Mouse (Mus musculus) T-helper 2 cell (primary cell): ENCODE data around the gene Rnf144a.
"Not testable (repeated sequence)": the region's sequence is repeated elsewhere in the genome, so short reads cannot be mapped to it uniquely, and the experiment has no call there.

Source experiments
- in situ Hi-C: fragments of 300-600 bp; cut with MboI, MseI; formaldehyde crosslinking; loops from one replicate; pipeline ENCODE4 v1.15.1; 2025; ENCODE audit warnings: high pct_unique_total_duplicates

Rnf144a gene

DNA sequence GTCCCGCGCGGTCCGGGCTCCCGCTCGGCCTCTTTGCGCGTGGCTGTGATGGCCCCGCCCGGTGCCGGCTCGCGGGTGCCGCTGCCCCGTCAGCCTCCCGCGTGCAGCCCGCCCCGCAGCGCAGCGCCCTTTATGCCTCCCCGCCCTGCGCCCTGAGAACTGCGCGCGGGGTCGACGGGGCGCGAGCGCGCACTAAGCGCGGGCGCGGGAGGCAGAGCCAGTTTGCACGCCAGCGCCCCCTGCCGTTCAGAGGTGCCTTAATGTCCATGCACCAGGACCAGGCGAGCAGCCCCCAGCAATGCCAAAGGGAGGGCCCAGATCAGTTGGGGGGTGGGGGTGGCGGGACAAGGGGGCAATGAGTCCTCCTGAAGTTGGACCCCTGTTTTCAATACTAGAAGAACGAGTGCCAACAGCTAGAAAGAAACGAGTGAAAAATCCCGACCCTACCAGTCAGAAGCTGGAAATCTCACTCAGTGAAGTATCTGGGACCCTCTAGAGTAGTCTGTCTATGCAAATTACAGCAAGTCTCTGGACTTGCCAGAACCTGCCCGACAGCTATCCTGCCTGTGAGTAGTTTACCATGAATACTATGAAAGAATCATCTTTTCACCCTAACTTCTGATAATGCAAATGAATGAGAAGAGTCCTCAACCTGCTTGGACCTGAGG is at the start of gene Rnf144a:
Gene Rnf144a, minus strand, starts transcription at position 151 of the 668 bp plus-strand sequence.
- in situ Hi-C loops: no loop called here

DNA sequence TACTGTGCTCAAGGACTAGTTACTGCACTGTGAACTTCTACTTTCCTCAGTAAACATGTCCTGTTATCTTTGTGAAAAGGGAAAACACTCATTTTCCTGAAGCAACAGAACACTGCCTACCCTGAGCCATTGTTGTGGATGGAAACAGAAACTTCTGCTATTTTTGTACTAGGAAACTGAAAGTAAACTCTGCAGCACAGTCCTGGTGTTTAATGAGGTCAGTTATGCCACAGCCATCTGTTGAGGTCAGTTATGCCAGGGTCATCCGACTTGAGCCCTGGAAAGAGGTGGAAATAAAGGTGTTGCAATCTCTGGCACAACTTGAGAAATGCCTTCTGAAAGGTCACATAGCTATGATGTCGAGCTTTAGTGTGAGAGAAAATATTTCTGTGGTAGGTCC is 45.0 kb upstream of the Rnf144a start:
- in situ Hi-C loops: no loop called here

DNA sequence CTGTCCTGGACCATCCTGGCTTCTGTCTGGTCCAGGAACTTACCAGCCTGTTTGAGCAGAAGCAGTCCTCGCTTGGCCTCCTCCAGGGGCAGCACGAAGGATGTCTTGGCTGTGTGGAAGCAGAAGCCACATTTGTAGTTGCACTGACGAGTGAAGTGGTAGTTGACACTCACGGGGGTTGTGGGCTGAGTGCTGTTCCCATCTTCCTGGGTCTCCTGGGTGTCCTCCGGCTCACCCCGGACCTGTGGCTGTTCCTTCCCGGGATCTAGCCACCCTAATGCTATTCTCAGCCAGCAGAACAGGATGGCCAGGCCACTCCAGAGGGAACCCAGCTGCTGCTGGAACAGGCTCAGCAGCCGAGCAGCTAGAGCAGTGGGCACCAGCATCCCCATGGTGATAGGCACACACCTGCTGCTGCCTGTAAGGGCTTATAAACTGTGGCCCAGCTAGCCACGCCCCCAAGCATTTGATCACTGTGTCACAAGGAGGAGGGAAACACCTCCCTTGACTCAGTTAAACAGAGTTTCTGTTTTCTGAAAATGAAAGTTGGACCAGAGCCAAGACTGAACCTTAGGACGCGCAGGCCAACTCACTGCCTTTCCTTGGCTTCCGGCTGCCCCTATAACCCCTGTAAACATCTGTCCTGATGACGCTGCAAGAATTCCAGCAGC is 41.1 kb upstream of the Rnf144a start, which contains the start of gene Rsad2:
Gene Rsad2, minus strand, starts transcription at position 425 of the 671 bp plus-strand sequence.
- in situ Hi-C loops: no loop called here

DNA sequence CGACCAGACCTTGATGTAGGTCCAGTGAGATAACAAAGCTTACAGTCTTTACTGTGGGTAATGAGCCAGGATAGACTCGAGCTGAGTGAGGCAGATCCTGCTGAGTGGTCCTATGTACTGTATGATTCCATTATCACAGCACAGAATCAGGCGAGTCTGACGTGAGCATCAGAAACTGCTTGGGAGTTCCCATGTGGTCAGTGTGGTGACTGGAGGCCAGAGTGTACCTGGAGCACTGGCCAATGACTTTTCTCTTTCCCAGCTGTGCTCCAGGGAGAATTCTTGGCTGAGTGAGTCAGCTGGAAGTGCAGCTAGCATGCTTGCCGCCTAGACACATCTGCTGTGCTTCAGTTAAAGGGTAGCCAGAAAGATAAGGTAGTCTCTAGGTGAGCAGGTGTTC is 39.6 kb upstream of the Rnf144a start:
- in situ Hi-C loops: no loop called here

DNA sequence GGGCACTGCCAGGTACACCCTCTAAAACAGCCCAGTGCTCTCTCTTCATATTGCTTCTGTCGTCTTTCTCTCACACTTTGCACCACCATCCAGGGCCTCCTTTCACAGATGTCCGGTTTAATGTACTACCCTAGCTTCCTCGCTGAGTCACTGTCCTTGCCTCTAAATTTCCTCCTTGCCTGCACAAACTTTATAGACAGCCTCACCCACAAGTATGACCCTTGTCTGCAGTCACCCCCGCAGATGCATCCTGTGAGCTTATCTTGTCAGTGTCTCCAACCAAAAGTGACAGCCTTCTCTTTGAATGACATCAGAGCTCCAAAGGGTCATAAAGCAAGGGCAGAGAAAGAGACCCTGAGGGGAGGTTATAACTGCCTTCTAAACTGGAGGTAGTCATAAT is 37.9 kb upstream of the Rnf144a start:
- in situ Hi-C loops: no loop called here

DNA sequence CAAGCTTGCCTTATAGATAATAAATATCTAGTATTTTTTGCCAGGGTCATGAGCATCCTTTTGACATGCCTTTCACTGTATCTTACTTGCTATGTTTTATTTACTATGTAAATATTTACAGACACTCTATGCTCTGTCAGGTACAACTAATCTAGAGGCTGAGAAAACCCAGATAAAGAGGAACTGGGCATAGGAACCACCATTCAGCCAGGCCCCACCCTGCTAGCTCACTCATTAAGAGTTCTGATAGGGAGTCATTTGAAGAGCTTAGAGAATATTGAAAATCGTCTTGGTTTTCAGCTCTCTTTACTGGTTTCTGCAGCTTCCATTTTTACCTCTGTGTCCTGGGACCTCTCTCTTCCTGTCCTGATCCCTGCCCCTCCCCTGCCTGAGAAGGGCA is 36.1 kb upstream of the Rnf144a start:
- in situ Hi-C loops: no loop called here

DNA sequence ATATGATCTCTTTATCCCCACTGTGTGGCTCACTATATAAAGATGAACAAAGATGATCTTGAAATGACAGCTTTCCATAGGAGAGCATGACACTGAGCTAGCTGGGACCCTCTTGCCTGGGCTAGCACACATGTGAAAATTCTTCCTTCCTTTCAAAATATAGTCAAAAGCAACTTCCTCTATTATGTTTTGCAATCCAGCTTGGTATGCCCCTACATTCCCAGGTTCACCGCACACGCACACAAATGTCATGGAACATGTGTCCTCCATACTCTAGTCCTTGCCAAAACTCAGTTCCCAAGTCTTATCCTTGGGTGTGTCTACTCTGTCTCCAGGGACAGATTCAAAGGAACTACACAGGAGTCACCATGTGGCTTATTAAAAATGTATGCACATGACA is 34.4 kb upstream of the Rnf144a start:
- in situ Hi-C loops: no loop called here

DNA sequence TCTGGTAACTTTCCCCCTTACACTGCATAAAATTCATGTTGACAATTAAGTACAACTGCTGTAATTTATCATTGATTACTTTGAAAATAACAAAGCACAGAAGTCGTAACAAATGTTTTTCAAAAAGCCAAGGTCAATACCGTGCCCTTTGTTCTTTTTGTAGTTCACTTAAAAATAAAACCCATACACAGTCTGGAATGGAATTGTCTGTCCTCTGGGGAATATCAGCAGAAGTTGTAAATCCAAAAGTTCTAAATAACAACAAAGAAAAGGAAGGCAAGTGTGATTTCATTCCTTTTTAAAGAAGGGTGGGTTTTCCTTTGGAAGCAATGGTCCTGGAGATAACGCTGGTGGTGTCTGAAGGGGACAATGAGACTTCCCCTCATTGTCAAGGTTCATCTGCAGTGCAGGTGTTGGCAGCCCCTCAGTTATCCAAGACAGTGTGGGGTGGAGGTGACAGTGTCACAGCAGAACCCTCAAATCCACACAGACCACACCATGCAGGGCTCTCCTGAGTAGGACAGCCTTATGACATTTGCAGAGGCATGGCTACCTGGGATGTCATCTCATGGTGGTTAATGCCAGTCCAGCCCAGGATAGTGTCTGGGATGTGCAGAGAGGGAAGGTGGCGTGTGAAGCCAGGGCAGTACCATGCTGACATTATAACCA is 31.5 kb upstream of the Rnf144a start:
- in situ Hi-C loops: no loop called here

DNA sequence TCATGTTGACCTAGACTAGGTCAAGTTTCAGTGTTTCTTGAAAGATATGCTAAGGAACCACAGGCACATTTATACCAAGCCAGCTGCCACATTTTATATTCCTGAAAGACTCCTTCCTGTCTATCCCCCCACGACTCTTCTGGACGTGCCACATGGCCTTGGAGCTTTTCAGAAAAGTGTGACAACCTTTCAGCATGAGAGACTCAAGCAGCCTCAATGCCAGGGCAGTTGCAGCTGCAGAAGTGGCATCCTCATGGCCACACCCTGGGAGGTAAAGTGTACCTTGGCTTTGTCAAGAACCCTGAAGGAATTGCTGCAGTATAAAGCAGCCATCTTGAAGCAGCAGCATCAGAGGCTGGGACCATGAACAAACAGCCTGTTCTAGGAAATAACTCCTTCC is 29.5 kb upstream of the Rnf144a start:
- in situ Hi-C loops: no loop called here

DNA sequence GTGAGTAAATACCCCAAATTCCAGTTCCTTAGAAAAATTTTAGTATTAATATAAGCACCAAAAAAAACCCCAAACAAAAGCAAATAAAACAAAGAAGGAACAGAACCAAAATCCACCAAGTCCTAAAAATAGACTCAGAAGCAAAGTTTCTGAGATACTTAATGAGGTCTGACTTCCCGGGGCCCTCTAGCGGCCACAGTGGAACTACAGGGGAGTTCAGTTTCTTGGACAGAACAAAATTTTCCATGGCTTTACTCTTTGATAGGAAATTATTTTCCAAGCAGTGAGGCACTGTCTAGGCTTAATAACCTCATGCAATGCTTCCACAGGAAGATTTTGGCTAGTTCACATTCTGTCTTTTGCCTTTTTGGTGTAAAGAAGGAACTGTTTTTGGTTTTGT is 29.0 kb upstream of the Rnf144a start:
- in situ Hi-C loops: no loop called here

DNA sequence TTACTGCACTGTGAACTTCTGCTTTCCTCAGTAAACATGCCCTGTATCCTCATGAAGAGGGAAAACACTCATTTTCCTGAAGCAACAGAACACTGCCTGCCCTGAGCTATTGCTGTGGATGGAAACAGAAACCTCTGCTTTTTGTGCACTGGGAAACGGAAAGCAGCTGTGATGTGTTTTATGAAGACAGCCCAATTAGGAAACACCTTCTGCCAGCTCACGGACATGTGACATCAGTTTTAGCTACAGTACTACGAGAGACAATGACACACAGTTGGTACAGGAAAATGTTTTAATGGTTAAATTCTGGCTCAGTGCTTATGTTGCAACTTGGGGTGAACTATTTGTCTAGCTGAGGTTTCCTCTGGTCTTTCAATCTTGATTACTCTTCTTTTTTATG is 24.3 kb upstream of the Rnf144a start:
- in situ Hi-C loops: no loop called here

DNA sequence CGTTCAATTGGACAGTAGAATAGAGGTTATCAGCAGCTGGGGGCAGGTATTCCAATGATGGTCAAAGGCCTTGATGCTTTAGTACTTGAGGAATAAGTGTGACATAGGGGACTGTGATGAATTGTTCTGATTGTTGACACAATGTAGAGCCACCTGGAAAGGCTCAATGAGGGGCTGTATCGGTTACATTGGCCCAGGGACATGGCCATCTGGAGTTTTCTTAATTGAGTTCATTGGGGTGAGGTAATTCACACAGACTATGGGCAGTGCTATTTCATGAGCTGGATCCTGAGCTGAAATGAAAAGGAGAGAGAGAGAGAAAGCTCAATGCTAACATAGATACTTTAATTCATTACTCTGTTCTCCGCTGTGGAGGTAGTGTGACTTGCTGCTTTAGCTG is 22.9 kb upstream of the Rnf144a start:
- in situ Hi-C loops: no loop called here

DNA sequence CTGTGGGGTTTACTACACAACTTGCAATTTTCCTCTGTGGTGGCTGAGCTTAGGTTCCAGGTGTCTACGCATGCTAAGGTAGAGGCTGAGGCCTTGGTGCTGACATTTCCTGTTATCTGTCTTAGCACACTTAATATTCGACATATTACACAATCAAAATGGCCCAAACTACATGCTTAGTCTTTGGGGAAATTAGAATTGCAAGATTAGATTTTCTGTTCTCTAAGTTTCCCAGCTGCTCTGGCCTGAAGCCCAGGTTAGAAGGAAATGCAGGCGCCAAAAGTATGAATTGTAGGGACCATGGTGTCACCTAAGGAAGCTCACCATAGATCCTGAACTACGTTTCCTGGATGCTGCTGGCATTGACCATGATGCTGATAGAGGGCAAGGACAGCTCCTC is 21.3 kb upstream of the Rnf144a start:
- in situ Hi-C loops: no loop called here

DNA sequence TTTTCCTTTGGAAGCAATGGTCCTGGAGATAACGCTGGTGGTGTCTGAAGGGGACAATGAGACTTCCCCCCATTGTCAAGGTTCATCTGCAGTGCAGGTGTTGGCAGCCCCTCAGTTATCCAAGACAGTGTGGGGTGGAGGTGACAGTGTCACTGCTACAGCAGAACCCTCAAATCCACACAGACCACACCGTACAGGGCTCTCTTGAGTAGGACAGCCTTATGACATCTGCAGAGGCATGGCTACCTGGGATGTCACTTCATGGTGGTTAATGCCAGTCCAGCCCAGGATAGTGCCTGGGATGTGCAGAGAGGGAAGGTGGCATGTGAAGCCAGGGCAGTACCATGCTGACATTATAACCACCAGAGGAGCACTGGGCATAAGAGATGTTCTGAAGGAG is 13.7 kb upstream of the Rnf144a start:
- in situ Hi-C loops: not testable (repeated sequence)

DNA sequence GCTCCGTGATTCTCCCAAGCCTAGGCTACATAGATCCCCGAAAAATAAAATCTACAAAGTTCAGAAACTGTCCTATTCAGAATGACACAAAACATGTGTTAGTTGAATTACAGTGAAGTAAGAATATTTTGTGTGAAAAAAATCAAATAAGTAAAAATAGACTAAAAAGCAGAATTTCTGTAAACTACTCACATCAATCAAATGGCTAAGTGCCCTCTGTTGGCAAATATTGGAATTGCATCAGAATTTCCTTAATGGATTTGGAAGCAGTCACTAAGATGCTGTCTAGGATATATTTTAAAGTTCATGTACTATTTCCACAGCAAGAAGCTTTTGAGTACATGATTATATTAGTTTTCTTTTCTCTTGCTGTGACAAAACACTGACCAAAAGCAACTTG is 9.8 kb upstream of the Rnf144a start:
- in situ Hi-C loops: no loop called here

DNA sequence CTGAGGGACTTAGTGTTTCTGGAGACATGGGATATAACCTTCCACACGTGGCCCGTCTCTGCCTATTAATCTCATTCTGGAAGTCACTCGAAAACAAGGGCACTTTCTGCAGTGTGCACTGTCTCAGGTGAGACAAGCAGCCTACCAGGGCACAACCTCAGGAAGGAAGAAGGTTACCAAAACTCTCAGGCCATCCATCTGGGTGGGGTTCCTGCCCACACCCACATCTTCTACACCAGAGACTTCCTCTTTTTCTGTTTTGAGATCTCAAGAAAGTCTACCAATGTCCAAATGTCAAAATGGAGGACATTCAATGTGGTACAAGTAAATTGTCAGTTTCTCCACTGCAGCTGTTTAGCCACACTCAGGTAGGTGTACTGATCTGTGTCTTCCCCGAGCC is 3.3 kb upstream of the Rnf144a start:
- in situ Hi-C loops: no loop called here

DNA sequence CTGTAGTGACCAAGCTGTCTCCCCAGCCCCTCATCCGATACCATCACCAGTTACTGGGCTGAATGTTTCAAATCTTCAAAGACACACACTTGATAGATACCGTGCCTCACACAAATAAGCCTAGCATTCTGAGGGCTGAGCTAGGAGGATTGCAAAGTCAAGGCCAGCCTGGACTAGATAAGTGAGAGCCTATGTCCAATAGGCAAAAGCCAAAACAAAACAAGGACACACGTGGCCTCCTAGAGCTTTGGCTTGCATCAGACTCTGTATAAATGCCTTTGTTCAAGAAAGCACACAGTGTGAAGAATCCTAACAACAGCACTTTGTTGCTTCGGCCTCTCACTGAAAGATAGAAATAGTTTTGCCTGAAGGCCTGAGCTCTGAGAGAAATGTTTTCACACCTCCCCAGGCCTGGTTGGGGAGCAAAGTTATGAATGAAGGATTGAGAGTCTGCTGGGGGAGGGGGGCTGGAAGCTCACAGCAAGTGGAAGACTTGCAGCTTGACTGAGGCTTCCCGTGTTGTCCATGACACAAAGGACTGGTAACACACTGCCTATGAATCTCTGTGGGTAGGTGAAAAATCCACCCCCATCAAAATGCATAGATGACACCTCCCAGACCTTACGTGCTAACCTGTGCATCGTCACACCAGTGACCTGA is 1.7 kb upstream of the Rnf144a start:
- in situ Hi-C loops: no loop called here

DNA sequence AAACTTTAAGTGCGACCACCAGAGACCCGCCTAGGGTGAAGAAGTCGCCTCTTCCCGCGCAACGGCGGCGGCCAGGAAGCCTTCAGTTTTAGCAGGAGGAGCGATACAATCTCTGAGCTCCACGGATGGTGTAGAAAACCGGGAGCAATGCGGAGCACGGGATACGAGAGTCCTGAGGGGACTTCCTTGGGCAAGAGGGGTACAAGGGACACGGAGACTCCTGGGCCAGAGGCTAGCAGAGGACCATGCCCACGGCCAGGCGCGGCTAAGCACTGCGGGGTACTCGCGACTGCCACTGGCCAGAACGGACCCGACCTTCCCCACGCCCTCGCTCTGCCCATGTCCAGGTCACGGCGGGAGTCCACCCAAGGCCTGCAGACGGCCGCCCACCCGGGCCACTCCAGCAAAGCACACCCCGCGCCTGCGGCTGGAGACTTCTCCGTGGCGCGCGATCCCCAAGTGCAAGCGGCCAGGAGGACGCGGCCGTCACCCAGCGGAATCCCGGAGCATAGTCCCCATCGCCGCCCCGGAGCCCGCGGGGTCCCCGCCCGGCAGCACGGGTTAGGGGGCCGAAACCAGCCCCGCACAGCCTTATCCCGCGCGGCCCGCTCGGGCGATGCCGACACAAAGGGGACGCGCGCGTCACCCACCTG is 477 bp downstream of the Rnf144a start:
- in situ Hi-C loops: no loop called here

DNA sequence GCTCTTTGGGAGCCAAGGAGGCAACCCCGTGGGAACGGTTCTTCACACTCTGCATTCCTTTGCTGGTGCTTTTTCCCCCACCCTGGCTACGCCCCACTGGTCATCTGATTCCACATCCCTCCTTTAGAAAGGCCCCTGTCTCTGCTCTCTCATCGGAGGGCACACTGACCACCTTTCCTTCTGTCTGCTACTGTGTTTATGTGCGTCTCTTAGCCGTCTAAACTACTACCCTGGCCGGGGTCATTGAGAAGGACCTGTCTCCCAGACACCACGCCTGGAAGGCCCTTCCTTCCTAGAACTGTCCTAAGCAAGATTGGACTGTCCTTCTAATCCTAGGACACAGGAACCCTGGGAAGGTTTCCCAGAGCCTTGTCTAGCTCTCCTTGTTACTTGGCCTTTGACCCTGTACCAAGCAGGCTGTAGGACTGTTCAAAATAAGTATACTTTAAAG is 1.1 kb downstream of the Rnf144a start:
- in situ Hi-C loops: no loop called here

DNA sequence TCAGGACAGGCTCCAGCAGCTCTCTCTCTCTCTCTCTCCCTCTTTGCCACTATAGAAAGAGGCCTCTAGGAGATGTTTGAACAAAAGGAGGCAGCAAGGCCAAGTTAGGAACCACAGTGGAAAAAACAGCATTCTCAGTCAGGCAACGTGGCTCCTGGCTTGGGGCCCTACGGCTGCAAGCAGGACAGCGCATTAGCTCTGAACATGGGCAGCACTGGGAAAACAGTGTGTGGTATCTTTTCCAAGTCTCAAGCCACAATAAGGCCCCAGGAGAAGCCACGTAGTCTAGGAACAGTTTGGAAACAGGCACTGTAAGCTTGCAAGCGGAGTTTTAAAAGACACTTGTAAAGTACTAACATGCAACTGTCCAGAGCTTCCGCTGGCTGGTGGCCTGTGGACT is 2.3 kb downstream of the Rnf144a start:
- in situ Hi-C loops: no loop called here

DNA sequence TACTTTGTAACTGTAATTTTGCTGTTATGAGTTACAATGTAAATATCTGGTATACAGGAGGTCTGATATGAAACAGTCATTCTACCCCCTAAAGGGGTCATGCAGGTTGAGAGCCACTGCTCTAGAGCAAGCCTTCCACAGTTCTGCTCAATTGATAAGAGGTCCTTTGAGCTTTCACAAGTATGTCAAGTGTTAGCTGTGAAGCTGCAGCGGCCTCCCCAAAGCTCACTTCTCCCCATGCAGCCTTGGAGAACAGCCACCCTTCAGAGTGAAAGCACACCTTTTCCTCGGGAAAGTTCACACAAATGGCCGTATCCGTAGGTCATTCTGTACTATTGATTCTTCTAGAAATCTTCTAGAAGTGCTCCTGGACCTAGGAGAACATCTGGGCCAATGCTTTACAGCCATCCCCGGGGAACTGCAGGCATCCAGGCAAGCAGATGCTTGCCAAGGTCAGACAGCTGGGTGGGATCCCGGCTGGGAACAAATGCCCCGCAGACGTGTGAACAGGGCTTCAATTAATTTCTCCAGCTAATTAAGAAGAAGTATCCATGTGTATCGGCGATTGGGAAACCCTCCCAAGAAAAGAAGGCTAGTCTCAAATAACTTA is 3.1 kb downstream of the Rnf144a start:
- in situ Hi-C loops: no loop called here
